Mouse (Mus musculus) testis, adult 2 months (tissue): ENCODE data around the gene Aplp2. TPM values are rescaled to one million over a fixed set of nuclear protein-coding genes. Genes with fewer than 3 reads are reported as not detected.

Experiments
- H3K27ac ChIP-seq: fragments of 200-500 bp; 2 replicates; pipeline ENCODE4 v1.5.1; 2012; ENCODE audit warnings: low read depth, low read length; ENCODE audit not compliant: control insufficient read depth, insufficient read depth
- H3K27me3 ChIP-seq: fragments of 200-500 bp; 2 replicates; pipeline ENCODE4 v1.6.1; 2012; ENCODE audit warnings: mild to moderate bottlenecking, low read length, moderate library complexity; ENCODE audit not compliant: control insufficient read depth, insufficient read depth
- H3K36me3 ChIP-seq: fragments of 200-500 bp; 2 replicates; pipeline ENCODE4 v1.6.1; 2012; ENCODE audit warnings: mild to moderate bottlenecking, low read length; ENCODE audit not compliant: control insufficient read depth, insufficient read depth
- H3K4me1 ChIP-seq: fragments of 200-500 bp; 2 replicates; pipeline ENCODE4 v1.6.1; 2012; ENCODE audit warnings: low read length; ENCODE audit not compliant: control insufficient read depth, insufficient read depth
- H3K4me3 ChIP-seq: fragments of 200-500 bp; 2 replicates; pipeline ENCODE4 v1.5.1; 2012; ENCODE audit warnings: low read depth, mild to moderate bottlenecking, low read length, moderate library complexity, mixed read lengths; ENCODE audit not compliant: control insufficient read depth
- CTCF ChIP-seq: fragments of 200-500 bp; IDR thresholded peaks from 2 replicates; pipeline ENCODE4 v1.5.1; 2012; ENCODE audit warnings: low read depth, mild to moderate bottlenecking, inconsistent platforms, low read length, moderate library complexity; ENCODE audit not compliant: control insufficient read depth, insufficient read depth, insufficient replicate concordance
- POLR2A ChIP-seq: fragments of 200-500 bp; IDR thresholded peaks from 2 replicates; pipeline ENCODE4 v1.6.1; 2012; ENCODE audit warnings: low read depth, mild to moderate bottlenecking, inconsistent platforms, low read length, moderate library complexity; ENCODE audit not compliant: control insufficient read depth
- polyA plus RNA-seq: library from polyadenylated mRNA; depleted of rRNA; stranded (reverse); fragments of >200 nt; gene quantifications from 2 replicates; pipeline ENCODE4 v1.2.3, GENCODE M21; 2012; rRNA removed

The Aplp2 gene
- polyA plus RNA-seq, 1 experiment, result 183 TPM

DNA sequence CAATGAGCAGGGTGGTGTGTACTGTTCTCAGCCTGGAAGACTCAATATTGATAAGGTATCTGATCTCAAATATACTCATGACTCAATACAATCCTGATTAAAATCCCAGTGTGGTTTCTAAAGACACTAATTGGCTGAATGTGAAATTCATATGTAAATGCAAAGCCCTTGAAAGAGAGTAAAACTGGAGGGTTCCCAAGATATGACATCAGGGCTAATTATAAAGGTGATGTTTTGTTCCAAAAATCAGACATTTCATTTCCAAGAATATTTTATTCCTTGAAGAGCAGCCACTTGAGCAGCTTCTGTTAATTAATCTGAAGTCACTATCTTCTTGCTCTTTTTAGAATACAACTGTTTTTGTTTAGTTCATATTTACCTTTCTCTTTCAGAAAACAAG, 96.0 kb downstream of the Aplp2 start:
- Histone ChIP-seq H3K27me3 (no peaks in the 10 kb centered on the region), H3K36me3 (no peaks in the 10 kb centered on the region), H3K4me1 (peaks cover 4% of the 10 kb centered on the region; the same call in 1 of the 2 replicates), H3K4me3 (no peak overlapping the region), H3K27ac (no peak overlapping the region)
- no peak for TF ChIP-seq POLR2A
- no peak for TF ChIP-seq CTCF

DNA sequence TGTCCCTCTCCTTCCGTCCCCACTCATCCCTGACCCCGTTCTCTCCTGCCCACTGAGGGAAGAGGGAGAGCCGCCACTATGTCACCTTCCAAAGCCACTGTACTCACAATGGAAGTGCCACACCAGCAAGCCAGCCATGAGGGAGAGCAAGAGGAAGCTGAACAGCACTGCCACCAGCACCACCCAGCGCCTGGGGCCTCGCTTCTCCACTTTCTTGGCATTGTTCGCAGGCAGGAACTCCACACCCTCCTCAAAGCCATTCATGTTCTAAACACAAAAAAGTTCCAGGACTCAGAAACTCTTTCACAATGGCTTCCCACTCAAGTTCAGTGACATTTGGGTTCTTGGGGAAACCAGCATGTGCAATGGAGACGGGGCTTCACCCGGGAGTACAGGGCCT, 103.2 kb downstream of the Aplp2 start:
- Histone ChIP-seq H3K27ac (no peak overlapping the region), H3K27me3 (no peaks in the 10 kb centered on the region), H3K4me3 (no peak overlapping the region), H3K4me1 (no peaks in the 10 kb centered on the region), H3K36me3 (no peaks in the 10 kb centered on the region)
- TF ChIP-seq CTCF (no peak), POLR2A (no peak)

Other genes with a start within 250 kb of the Aplp2 start
- gene Zbtb44, start 181.2 kb downstream of the Aplp2 start, polyA plus RNA-seq, result 35.8 and 40.7 TPM in 2 replicates
- gene St14, start 80.0 kb downstream of the Aplp2 start, polyA plus RNA-seq, result 0.14 and 2.5 TPM in 2 replicates
- 4.7 and 5.1 TPM in 2 replicates for gene Prdm10, start 68.7 kb upstream of the Aplp2 start, polyA plus RNA-seq
- 16.7 and 18.2 TPM in 2 replicates for gene Nfrkb, start 174.4 kb upstream of the Aplp2 start, polyA plus RNA-seq